Mouse (Mus musculus) thymus, postnatal 4 days (tissue): ENCODE results near the gene Gm4724.
"Not testable (repeated sequence)": the region's sequence is repeated elsewhere in the genome, so short reads cannot be mapped to it uniquely, and the experiment has no call there.

ENCODE experiments used
- DNase-seq: peaks from one replicate; pipeline ENCODE4 v3.0.0; 2021

Gm4724 gene

DNA sequence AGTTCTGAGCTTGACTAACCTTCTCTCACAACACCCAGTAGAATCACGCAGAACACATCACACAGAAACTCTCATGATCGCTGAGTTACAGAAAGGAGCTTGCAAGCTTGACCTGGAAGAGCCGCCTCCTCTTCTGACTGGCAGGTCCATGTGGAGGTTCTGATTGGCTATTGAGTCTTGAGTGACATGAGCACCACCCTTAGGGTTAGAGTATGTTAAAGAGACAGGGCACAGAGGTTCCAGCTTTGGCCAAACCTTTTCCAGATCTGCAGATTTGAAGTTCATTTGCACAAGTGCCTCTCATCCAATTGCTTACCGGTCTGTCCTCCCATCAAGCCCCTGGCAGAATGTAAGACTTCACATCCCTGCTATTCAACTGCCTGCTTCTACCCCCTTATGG, at the start of gene Gm4724:
TSS of gene Gm4724 (minus strand) at position 101 of the 400 bp plus-strand sequence.
- not testable (repeated sequence) for DNase-seq

DNA sequence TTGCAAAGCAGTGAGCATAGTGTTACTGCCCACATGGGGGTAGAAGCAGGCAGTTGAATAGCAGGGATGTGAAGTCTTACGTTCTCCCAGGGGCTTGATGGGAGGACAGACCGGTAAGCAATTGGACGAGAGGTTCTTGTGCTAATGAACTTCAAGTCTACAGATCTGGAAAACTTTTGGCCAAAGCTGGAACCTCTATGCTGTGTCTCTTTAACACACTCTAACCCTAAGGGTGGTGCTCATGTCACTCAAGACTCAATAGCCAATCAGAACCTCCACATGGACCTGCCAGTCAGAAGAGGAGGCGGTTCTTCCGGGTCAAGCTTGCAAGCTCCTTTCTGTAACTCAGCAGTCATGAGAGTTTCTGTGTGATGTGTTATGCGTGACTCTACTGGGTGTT, 34.1 kb upstream of the Gm4724 start, which contains the start of gene Zfp965:
TSS of gene Zfp965 (plus strand) at position 301 of the 400 bp plus-strand sequence.
- DNase-seq, result not testable (repeated sequence)
